Mouse (Mus musculus): ENCODE data around the gene Cebpb.

Gene Cebpb

DNA sequence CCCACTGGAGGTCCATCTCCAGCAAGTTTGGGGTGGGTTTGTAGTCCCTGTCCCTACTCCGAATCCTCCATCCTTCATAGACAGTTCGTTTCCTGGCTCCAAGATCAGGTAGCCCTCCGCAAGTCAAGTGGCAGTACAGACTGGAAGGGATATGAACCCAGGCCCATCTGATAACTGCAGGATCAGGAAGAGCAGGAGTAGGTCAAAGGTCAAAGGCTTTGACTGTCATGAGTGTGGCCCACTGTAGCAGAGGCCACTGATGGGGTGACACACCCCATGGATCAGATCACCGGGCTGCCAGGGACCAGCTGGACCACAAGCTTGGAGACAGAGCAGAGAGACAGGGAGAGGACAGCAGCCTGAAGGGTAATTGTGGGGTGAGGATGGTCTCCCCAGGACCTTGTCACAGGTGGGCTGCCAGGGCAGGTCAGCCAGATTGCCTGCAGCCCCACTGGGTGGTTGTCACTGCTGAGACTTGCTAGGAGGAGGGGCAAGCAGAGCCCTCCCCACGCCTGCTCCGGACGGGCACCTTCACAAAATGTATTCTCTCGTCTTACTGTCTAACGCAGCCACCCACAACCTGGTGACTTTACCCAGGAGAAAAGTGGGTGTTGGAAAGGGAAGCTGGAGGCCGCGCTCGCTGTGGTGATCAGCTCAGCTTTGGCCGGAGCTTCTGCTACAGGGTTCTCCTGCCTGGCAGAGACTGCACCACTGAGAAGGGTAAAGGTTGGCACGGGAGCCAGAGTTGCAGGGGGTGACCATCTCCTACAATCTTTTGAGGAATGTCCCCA lies 3.4 kb downstream of the Cebpb start:
- DNase-seq (ENCODE audit: low spot score), result no peak

DNA sequence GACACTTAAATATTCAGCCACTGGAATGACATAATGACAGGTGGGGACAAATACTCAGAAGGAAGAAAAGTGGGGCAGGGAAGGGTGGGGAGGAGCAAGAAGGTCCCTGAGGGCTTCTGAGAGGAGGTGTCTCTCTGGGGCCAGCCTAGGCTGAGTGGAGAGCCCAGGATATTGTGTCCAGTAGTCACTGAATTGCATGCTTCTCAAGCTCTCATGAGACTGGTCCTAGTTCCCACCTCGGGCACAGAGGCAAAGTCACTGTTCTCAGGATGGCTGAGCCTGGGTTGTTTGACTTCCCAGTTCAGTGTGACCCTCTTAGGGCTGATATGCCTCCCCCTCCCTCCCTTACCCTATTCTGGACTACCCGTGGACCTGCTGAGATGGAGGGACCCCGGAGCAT lies 4.1 kb downstream of the Cebpb start:
- DNase-seq (ENCODE audit: low spot score), result no peak

DNA sequence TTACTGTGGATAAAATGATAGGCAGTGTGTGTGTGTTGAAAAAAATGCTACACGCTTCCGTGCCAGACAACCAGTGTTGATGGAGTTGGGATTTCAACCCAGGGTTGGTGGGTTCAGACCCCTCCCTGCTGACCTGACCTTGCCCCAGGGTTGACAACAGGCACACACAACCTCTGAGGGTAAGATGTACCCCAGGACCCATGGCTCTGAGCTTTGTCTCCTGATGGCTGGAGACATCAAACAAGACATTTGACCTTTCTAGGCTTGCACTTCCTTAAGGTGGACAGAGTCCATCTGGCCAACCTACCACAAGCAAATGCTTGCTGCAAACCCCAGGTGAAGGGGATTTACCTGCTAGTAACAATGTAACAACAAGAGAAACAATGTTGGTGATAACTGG lies 4.8 kb downstream of the Cebpb start:
- no peak for DNase-seq (ENCODE audit: low spot score)

DNA sequence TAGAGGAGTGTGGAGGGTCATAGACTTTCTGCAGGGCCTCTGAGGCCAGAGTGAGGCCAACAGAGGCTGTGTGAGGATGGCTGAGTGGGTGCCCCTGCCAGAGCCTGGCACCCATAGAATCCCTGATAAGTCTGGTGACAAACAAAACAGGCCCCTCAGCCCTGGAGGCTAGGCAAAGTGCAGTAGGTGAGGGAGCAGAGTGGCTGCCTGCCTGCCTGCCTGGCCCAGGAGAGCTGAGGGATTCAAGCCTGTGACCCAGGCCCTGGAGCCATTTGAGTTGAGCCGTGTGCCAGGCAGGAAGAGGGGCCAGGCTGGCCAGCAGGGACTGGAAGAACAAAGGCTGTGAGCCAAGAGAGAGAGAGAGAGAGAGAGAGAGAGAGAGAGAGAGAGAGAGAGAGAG lies 5.5 kb downstream of the Cebpb start:
- DNase-seq (ENCODE audit: low spot score), result no peak

- DNase-seq (ENCODE audit: low spot score), result no peak
These were observed 6.2 kb downstream of the Cebpb start for GRCm38 (mm10) chr2:167694963-167695362.

- no peak for DNase-seq (ENCODE audit: low spot score)
These were observed 6.8 kb downstream of the Cebpb start for GRCm38 (mm10) chr2:167695491-167695890.

GRCm38 (mm10) chr2:167696143-167696542 lies 7.4 kb downstream of the Cebpb start:
- no peak for DNase-seq (ENCODE audit: low spot score)

GRCm38 (mm10) chr2:167697902-167698301 lies 9.2 kb downstream of the Cebpb start:
- DNase-seq (ENCODE audit: low spot score), result peak; percentile 44

GRCm38 (mm10) chr2:167700018-167700417 lies 11.3 kb downstream of the Cebpb start:
- no peak for DNase-seq (ENCODE audit: low spot score)

GRCm38 (mm10) chr2:167701472-167701871 lies 12.8 kb downstream of the Cebpb start:
- no peak for DNase-seq (ENCODE audit: low spot score)

- DNase-seq (ENCODE audit: low spot score), result no peak
These were observed 13.4 kb downstream of the Cebpb start for GRCm38 (mm10) chr2:167702126-167702525.

DNA sequence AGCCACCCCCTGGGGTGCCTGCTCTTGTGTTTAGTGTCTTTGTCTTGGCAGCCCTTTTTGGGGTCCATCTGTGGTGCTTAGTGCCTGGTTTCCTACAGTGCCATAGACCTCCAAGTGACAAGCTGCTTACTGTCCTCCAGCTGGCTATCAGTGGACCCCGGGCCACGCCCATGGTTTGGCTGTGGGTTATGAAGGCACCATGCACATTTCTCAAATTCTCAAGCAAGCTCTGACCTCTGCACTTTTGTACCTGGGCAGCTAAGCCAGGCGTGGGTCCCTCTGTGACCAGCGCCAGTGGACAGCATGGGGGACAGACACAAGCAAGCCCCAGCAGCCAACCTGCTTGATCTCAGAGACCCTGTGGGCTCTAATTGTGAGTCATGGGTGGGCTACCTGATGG lies 15.7 kb downstream of the Cebpb start:
- DNase-seq (ENCODE audit: low spot score), result no peak

- DNase-seq (ENCODE audit: low spot score), result no peak
These were observed 17.6 kb downstream of the Cebpb start for GRCm38 (mm10) chr2:167706183-167706939.

DNA sequence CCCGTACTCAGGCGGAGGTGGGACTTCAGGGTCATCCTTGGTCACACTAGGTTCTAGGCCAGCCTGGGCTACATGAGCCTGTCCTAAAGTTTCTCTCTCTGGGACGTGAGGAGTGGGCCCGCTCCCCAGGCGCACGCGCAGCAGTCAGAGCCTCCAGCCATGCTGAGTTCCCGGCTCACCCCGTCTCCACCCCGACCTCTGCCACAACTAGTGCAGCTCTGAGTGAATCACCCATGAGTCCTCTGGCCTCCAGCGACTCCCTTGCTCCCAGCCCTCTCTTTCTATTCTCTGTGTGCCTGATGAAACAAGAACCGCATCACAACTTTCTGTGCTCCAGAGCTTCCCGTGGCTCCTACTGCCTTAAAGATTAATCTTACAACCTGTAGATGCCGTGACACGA lies 19.7 kb downstream of the Cebpb start:
- no peak for DNase-seq (ENCODE audit: low spot score)

DNA sequence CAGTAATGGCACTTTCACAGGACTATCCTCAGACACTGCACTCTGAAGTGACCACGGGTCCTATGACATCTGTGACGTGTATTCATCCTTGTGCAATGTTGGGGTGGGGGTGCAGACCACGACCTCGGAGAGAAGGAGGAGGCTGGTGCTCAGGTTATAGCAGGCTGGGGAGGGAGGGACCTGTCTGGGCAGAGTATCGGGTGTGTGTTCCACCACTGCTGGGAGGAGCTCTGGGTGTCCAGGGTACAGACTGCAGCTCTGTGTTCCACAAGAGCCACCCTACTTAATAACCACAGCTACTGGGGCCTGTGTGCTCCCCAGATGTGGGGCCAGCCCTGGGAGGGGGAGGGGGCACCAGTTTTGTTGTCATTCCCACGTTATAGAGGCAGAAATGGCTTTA lies 21.3 kb downstream of the Cebpb start:
- DNase-seq (ENCODE audit: low spot score), result no peak

- DNase-seq (ENCODE audit: low spot score), result no peak
These were observed 21.9 kb downstream of the Cebpb start for GRCm38 (mm10) chr2:167710574-167710973.

DNA sequence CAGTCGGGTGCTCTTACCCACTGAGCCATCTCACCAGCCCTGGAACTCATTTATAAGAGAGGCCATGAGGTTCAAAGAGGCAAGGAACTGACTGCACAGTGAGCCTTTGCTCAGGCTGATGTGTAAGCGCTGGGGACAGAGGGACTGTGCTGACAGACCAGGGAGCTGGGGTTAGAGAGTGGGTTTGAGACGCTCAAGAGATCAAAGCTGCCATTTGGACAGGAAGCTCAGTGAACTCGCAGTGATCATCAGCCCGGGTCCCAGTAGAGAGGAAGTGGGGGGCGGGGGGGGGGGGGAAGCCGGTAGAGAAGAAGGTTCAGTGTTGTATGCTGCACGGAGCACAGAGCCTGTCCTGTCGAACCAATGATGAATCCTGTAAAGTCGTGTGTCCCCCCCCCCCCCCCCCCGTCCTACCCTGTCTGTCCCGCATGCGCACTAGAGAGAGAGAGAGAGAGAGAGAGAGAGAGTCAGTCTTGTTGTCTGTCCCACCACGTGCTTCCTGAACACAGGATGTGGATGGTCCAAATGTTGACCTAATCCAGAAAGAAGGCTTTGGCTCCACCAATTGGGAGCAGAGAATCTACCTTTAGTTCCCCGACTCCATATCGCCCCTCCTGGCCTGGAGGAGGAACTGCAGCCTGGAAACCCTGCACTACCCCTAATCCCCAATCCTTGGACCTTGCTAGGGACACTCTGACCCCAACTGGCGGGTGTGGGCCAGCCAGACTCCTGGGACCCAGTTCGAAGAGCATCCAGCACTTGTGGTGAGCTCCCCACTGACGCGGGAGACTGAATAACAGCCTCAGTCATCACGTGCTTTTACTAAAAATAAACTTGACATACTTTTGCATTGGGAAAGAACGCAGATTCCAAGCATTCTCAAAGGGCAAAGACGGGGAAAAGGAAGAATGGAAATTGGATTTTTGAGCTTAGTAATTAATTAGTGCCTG lies 24.4 kb downstream of the Cebpb start:
- DNase-seq (ENCODE audit: low spot score), result peak; percentile 22

DNA sequence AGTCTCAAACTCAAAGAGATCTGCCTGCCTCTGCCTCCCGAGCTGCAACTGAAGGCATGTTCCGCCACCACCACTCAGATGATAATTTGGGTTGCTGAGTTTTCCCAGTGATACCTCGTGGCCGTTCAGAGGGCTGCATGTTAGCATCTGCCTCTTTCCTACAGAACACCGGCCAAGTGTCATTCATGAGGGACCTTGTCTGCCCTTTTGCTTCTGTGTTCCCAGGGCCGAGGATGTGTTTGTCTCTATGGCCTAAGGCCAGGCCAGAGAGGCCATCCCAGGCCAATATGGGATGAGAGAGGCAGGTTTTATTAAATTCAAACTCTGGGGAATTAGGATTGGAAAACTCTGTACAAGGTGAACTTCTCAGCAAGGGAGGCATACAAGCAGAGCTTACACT lies 25.6 kb downstream of the Cebpb start:
- no peak for DNase-seq (ENCODE audit: low spot score)

- no peak for DNase-seq (ENCODE audit: low spot score)
These were observed 26.3 kb downstream of the Cebpb start for GRCm38 (mm10) chr2:167715008-167715407.

DNA sequence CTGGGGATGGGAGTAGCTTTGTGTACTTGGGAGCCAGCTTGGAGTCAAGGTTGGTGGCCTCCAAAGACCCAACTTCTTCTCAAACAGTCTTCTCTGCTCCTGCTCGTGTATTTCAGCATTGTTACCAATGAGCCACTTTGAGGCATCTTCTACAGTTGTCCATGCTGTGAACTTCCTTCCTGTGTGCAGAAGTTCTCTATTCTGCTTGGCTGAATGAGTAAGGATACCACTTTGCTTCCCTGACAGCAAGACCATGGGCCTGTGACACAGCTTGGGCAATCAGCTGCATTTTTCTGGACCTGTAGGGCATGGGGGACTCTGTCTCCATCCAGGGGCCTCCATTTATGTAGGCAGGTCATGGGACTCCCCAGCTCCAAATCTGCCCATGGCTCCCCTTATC lies 28.5 kb downstream of the Cebpb start:
- no peak for DNase-seq (ENCODE audit: low spot score)

- DNase-seq (ENCODE audit: low spot score), result no peak
These were observed 30.8 kb downstream of the Cebpb start for GRCm38 (mm10) chr2:167719520-167719919.

- no peak for DNase-seq (ENCODE audit: low spot score)
These were observed 32.6 kb downstream of the Cebpb start for GRCm38 (mm10) chr2:167721159-167721882.
